Mouse (Mus musculus) layer of hippocampus, adult 2 months (tissue): ENCODE results near the gene Rogdi. TPM values are rescaled to one million over a fixed set of nuclear protein-coding genes. Genes with fewer than 3 reads are reported as not detected.
A peak's percentile ranks its signal among the peaks of the same experiment; 100 is the strongest.

Experiments
- DNase-seq, 2 experiments: peaks; one replicate each; pipeline ENCODE4 v3.0.0; 2022; ENCODE audit warnings: low spot score in 2 of 2
- H3K27ac ChIP-seq: fragments of 200-600 bp; 2 replicates; pipeline ENCODE4 v1.8.1; 2022
- H3K4me3 ChIP-seq: fragments of 200-600 bp; 2 replicates; pipeline ENCODE4 v1.8.1; 2022; ENCODE audit warnings: mild to moderate bottlenecking
- CTCF ChIP-seq: fragments of 200-600 bp; conservative IDR thresholded peaks from 2 replicates; pipeline ENCODE4 v1.8.1; 2022; ENCODE audit warnings: antibody characterized with exemption, mild to moderate bottlenecking, moderate library complexity
- total RNA-seq, 2 experiments: library from RNA; stranded (reverse); gene quantifications; 2 replicates each; pipeline ENCODE4 v1.2.3; 2021

Gene Rogdi
- total RNA-seq, 2 experiments from 2014 or later = 394 to 420 TPM

DNA sequence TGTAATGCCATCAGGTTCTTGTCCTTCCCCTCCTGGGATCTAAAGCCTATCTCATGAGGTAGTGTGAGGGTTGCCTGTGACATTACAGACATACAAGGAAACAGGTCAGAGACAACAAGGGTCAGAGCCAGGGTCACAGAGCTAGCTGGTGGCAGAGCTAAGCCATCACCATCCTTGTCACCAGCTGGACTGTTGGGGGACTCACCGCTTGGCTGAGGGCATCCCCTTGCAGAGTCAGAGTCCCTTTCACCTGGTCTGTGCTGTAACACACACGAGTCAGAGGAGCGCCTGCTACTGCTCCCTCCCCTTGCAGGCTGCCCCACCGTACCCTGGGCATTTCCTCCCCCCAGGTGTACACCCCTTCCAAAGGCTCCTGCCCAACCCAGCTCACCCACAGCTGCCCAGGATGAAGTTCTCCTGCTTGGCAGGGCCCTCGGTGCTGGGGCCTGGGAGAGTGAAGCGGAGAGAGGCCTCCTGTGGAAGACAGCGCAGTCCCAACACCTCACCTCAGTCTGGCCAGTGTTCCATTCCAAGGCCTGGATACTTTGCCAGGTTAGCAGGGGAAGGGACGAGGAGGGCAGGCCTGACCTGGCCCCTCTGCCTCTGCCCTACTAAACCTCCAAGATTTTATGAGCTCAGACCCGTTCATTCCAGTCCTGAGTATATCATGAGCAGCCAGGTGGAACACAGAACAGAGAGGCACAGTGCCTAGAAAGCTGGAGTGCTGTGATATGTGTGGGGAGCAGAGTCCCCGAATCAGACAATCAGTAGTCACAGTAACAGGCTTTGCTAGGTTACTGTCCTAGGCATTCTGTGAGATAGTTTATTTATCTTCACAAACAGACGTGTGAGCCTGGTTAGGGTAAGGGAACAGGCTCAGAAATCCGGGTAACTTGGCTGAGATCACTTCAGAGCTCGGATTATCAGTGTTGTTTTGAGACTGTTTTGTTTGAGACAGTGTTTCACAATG is 1.0 kb downstream of the Rogdi start:
- no peak for TF ChIP-seq CTCF
- Histone ChIP-seq H3K27ac (peak overlapping the region; percentile 95), H3K4me3 (peak overlapping the region; percentile 93)
- peak in 1 of 2 experiments; percentile 25 for DNase-seq

- no peak for TF ChIP-seq CTCF
- Histone ChIP-seq H3K27ac (peak overlapping the region; percentile 79), H3K4me3 (peak overlapping the region; percentile 21)
- DNase-seq = no peak
Observed at GRCm38 (mm10) chr16:5011285-5011684, 2.1 kb downstream of the Rogdi start.

DNA sequence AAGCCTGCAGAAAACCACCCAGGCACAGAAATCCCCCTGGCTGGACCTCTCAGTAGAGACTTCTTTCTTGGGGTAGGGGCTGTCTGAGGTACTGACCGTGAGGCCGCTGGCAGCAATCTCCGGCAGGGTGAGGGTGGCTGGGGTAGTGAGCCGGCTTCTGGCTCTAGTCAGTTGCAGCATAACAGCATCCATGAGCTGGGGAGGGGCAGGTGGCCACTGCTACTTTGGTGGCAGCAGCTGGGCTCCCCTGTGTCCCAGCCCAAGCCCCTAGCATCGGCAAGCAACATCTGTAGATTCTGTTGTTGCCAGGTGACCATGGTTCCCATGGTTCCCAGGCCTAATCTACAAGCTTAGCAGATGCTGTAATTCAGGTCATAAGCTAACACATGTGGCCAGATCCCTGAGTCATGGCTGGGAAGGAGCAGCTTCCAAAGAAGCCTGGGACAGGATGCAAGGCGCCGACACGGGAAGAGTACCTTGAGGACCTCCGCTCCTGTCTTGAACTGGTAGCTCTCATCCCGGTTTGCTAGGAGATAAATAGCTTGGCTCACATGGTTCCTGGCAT is 2.9 kb downstream of the Rogdi start:
- Histone ChIP-seq H3K27ac (peak overlapping the region; percentile 79), H3K4me3 (peak overlapping the region; percentile 21)
- TF ChIP-seq CTCF = no peak
- DNase-seq = no peak

DNA sequence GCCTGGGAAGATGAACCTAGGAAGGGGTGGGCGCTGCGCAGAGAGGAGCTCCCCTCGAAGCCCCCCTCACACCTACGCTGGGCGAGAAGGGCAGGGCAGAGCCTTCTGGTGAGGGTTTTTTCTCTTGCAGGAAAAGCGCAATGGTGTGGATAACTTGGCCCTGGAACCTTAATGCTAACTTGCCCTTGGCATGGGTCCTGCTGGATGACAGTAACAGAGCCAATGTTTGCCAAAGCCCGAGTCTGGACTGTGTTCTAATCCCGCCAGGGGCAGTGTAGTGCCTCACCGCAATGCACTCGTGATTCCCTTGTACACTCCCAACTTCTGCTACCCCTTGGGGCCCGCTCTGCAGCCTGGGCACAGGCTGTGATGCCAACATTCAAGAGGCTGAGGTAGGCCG is 5.3 kb downstream of the Rogdi start:
- H3K27ac ChIP-seq = no peak overlapping the region
- TF ChIP-seq CTCF = no peak
- no peak for DNase-seq
- no peak overlapping the region for H3K4me3 ChIP-seq

GRCm38 (mm10) chr16:5007492-5007891 is 5.9 kb downstream of the Rogdi start:
- H3K4me3 ChIP-seq = no peak overlapping the region
- DNase-seq = no peak
- no peak for TF ChIP-seq CTCF
- no peak overlapping the region for H3K27ac ChIP-seq

GRCm38 (mm10) chr16:5007067-5007466 is 6.3 kb downstream of the Rogdi start, which contains the start of gene Smim22:
Gene Smim22 (plus strand): TSS chr16:5007288.
- DNase-seq = no peak
- no peak within 1 kb of the TSS for H3K27ac ChIP-seq
- no peak within 1 kb of the TSS for H3K4me3 ChIP-seq
- TF ChIP-seq CTCF = no peak

- no peak for TF ChIP-seq CTCF
- no peak for DNase-seq
- H3K4me3 ChIP-seq = no peak overlapping the region
- H3K27ac ChIP-seq = no peak overlapping the region
Observed at GRCm38 (mm10) chr16:5000611-5001010, 12.7 kb downstream of the Rogdi start.

DNA sequence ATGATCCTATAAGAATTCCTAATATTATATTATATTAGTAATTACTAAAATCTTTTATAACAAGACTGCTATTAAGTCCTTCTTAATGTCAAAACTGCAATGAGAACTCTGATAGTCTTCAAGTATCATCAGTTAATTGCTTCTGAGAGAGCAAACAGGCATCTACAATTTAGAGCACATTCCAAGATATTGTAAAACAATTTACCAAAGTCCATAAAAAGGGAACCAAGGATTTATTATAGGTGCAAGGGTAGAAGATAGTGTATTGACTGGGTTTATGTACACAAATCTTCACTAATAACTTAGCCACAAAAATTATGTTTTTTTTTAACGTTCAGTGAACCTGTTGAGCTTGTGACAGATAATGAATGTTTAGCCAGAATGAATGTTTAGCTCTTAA is 14.4 kb downstream of the Rogdi start:
- no peak for DNase-seq
- no peak for TF ChIP-seq CTCF
- H3K4me3 ChIP-seq = no peak overlapping the region
- H3K27ac ChIP-seq = no peak overlapping the region

DNA sequence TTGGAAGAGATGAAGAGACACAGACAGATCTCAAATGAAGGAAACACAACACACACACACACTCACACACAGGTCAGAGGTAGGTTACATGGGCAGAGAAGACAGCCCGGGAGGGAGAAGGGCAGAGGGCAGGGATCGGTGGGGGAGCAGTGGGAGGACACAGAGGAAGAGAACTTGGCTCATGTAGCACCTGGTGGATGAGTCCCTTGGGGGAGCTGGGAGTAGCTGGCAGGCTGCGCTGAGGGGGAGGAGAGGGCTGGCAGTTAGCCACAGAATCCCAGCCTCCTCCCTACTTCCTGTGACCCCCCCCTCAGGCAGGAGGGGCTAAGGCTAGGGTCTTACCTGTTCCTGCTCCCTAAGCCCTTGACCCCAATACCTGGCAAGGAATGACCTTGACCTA is 15.8 kb downstream of the Rogdi start, which contains the start of gene Sept12:
TSS of gene Sept12 (minus strand) at position 300 of the 400 bp plus-strand sequence.
- TF ChIP-seq CTCF = no peak
- H3K4me3 ChIP-seq = no peak within 1 kb of the TSS
- H3K27ac ChIP-seq = no peak within 1 kb of the TSS
- no peak for DNase-seq

DNA sequence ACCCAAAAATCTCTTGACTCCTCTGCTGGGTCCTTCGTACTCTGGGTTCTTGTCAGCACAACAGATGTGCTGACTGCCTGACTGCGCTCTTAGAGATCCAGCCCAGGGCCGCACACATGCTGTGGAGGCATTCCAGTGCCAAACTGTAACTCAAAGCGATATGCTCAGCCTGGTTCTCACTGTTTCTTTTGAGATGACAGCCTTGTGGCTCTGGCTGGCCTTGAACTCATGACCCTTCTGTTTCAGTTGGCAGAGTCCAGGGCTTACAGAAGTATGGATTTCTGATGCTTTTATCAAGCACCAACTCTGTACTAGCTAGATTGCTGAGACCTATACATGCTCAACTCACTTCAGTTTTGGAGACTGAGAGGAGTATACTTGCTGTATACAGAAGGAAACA is 20.1 kb downstream of the Rogdi start:
- TF ChIP-seq CTCF = no peak

GRCm38 (mm10) chr16:4984717-4985116 is 28.6 kb downstream of the Rogdi start:
- H3K27ac ChIP-seq = no peak overlapping the region
- TF ChIP-seq CTCF = no peak
- no peak overlapping the region for H3K4me3 ChIP-seq
- DNase-seq = no peak

More for the DNA sequence above, 20.1 kb downstream of the Rogdi start:
- Histone ChIP-seq H3K4me3 (no peak overlapping the region), H3K27ac (no peak overlapping the region)
- DNase-seq = no peak

- TF ChIP-seq CTCF = peak; percentile 84
- no peak overlapping the region for H3K27ac ChIP-seq
- no peak overlapping the region for H3K4me3 ChIP-seq
- no peak for DNase-seq
Observed at GRCm38 (mm10) chr16:4979755-4980380, 33.5 kb downstream of the Rogdi start.
